Mouse (Mus musculus): ENCODE data around the gene Lrba. TPM values are rescaled to one million over a fixed set of nuclear protein-coding genes. Genes with fewer than 3 reads are reported as not detected.

Gene Lrba
- total RNA-seq, 4 experiments from 2014 or later = 41.7 to 59.7 (median 47.9) TPM

DNA sequence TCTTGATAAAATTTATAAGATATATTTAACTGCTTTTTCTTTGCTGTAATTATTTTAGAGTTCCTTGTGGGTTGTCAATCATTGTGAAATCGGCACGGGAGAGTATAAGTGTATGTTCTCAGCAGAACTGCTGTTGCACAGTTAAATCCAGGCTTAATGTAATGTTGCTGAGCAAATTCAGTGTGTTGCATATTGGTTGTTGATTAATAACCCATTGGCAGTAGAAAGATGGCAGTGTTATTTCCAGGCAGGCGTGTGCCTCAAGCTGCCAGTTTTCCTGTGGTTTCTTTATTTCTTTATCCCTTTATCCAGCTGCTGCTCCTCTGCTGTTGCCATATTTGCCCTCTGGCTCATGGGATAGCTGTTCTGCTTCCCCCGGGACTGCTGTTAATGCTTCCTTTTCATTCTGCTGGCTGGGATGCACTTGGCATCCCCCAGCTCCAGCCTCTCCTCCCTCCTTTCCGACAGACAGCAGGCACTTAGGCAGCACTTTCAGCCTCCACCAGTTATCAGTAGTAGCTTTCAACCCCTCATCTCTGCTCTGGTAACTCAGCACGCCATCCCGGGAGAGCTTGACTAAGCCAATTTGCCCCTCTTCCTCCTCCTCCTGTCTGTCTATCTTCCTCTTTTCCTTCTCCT, 463.2 kb downstream of the Lrba start:
- DNase-seq = no peak

DNA sequence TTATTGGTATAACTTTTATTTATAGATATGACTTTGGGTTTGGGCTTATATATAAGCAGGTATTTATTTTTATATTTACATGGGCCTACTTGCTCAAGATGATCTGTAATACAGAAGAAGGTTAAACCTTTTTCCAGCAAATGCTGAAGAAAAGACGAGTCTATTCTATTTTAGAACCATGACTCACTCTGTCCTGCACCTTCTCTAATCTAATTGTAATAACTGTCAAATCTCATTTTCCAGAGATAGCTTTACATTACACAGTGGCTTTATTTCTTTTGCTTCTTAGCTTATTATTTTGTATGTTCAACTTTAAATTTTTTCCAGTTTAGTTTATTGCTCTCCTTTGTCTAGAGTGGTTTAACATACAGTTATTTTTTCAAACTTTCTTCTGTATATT, 464.0 kb downstream of the Lrba start:
- DNase-seq = no peak

DNA sequence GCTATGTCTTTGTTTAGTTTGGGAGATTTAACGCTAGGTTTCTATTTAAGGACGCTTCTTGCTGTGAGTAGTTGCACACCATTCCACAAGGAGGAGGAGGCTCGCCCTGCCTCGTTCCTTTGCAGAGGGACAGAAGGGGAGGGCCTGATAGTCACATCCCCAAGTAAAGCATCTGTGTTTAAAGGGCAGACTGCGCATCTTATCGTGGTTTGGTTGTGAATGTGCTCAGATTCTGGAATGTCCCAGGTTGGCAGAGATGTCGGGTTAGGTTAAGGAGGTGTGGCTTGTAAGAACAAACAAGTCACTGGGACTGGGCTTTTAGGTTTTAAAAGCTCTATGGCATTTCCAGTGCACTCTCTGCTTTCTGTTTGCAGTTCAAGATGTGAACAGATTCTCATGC, 464.8 kb downstream of the Lrba start:
- no peak for DNase-seq

DNA sequence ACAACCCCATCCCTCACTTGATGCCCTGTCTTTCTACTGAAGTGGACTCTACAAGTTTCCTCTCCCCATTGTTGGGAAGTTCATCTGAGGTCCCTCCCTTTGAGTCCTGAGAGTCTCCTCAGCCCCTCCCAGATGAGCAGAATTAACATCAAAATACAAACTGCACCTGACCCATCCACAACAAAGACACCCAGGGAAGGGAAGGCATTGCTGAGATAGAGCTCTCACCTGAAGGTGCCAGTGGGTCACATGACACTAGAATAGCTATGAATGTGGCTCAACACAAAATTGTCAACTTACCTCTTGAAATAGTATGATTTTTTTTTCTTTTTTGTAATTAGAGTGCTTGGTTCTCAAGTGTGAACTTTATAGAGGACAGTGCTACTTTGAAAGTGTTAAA, 468.3 kb downstream of the Lrba start:
- DNase-seq = no peak

DNA sequence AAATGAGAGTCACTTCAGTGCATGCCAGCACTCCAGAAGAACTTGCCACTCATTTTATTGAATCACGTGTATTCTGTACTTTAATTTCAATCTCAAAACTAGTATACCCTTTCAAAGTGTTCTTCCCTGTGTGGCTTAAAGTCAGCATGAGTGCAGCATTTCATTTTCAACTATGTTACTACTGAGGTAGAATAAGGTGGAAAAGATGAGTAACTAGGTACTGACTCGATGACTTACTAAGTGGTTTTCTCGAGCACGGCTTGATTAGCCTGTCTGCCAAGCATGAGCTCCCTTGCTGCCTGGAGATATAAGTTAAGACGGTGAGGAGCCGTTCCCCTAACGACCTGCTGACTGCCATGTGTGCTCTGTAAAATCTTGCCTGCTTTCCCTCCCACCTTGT, 469.1 kb downstream of the Lrba start:
- no peak for DNase-seq

DNA sequence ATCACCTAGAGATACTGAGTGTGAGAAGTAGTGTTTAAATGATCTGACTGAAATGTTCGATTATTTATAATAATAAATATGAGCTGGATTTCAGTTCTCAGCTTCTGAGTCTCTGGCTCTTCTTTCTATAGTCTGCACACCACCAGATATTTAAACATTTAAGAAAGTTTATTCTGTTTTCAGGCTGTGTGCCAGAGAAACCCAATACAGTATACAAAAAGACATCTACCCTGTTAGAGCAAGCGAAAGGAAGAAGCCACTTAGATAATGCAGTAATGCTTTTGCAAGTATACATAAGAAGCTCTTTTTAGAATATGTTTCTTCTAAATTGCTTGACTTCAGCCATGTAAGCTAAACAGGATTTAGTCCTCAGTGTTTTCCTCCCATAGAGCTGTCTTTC, 474.5 kb downstream of the Lrba start:
- DNase-seq = no peak

DNA sequence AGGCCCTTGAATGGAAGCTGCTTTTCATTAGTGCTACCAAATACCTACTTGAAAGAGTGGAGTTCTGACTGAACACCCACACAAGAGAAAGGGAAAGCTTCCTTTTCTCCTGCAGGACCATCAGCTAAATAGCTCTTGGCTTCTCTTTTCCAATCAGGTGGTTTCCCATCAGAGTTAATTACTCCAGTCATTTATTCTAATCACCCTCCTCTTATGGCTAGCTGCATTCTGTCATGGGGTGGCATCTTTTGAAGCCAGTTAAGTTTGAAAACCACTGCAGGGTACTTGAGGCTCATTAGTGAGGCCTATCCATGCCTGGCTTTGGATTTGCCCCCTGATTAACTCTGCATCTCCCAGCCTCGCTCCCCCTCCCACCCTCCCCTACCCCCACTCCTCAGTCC, 476.7 kb downstream of the Lrba start:
- DNase-seq = no peak

DNA sequence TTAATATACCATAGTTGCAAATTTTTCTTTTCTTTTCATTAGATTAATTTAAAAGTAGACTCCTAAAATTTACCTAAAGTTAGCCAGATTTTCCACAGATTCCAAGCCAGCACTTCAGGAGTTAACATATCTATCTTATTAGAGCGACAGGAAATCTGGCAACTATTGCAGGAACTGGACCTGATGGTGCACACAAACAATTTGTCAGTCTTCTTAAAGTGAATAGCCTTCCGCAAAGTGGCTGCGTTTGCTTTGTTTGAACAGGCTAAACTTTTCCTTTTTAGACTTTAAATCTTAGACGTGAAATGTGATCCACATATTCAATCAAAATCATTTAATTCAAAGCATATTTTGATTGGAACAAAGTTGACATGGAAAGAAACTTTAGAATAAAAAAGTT, 485.0 kb downstream of the Lrba start:
- DNase-seq = no peak

DNA sequence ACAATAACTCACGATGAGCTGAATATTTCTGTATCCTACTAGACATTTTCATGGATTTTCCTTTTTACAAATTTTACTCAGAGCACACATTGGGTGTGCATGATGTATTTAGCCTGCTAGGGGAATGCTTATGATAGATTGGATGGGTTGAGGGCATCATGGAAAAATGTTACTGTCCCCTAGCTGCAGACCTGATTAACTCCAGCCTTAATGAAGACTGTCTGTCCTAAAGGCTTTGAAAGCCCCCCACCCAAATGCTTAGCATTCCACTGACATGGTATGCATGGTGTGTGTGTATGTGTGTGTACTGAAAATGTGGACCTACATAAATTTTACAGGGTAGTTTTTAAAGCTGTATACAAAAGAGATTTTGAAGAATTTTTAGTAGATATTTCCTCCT, 487.1 kb downstream of the Lrba start:
- no peak for DNase-seq

DNA sequence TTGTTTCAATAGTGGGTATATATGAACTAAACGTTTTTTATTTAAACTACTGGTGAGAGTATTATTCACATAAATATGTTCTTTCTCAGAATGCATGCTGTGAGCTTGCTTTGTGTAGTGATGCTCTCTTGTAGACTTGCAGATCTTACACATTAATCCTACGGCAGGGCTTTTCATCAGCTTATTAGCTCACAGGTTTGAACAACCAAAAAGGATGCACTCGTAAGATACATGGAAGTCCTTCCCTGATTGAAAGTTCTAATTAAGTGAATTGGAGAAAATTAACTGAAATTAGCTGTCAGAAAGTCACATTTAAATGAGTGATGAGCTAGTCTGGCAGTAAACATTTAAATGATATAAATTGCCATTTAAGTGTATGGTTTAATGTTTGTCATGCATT, 488.3 kb downstream of the Lrba start:
- no peak for DNase-seq

DNA sequence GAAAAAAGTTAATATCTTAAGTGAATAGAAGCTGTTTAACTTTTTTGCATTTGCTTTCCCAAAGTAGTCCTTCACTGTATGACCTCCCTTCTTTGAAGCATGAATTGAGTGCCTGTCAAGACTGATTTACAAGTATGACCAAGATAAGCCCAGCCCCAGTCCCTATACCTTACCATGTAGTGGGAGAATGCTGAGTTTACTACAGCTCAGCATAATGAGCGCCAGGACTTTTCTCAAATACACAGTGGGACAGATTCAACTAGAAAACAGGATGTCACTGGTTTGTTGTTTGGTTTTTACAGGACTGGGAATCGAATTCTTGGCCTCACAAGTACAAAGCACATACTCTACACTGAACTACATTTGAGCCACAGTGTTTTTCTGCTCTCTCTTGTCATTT, 490.0 kb downstream of the Lrba start:
- DNase-seq = no peak

DNA sequence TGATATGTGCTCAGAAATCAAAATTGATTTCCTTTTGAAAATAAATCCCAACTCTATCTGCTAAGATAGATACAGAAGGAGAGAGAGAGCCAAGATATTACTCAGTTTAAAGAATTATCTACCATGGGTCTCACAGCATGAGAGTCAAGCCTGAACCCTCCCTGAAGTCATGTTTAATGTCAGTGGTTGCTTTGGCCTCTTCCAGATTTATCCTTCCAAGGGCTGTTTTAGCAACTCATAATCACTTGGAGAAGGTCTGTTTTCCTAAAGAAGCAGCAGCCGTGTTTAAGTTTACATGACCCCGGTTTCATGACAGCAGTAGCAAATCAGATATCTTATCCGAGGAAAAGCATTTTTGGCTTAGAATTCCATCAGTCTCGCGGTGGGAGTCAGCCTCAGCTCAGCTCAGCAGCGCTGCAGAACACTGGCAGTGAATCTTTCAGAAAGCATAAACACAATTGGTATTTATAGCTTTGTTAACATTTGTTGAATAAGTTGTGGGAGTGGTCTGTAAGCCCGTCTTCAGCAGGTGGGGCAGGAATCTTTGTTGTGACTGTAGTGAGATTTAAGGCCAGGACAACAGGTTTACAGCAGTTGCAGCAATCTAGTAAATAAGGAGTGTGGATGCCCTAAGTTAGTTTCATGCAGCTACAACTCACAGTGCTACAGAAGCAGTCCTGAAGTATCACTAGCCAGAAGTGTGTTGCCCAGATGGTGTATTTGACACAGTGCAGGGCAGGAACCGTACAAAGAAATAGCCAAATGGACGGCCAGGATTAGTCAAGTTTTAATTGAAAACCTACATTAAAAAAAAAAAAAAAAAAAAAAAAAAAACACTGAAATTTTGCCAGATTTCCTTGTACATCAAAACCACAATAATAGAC, 499.2 kb downstream of the Lrba start:
- no peak for DNase-seq

DNA sequence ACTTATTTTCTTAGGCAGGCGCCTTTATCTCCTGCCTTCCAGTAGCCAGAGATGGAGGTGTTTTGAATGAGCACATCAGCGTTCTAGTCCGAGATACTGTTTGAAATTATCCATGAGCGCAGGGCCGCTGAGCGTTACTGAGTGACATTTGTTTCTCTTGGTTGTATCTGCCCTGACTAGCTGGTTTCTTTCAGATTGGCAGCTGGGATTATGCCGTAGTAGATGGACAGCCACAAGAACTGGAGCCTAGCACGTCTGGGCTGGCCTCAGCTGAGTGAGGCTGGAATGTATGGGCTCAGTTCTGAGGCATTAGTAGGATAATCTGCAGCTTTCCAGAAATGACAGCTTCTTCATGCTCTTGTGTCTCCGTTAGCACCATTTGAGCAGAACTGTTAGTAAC, 500.6 kb downstream of the Lrba start:
- no peak for DNase-seq

DNA sequence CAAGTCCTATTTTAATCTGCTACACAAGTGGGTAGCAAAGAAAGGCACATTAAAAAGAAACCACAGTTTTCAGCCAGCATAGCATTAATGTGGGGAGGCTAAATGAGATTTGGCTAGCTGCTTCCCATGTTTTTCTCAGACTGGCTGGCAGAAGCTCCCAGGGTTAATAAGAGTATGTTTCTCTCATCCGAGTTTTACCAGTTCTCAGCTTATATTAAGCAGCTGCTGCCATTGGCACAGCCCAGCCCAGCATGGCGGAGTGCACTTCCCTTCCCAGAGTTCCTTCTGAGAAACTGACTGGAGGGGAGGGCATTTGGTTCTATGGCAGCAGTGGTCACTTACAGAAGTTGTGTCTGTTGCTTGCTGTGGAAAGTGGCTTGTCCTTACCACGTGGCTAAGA, 514.4 kb downstream of the Lrba start:
- DNase-seq = no peak

DNA sequence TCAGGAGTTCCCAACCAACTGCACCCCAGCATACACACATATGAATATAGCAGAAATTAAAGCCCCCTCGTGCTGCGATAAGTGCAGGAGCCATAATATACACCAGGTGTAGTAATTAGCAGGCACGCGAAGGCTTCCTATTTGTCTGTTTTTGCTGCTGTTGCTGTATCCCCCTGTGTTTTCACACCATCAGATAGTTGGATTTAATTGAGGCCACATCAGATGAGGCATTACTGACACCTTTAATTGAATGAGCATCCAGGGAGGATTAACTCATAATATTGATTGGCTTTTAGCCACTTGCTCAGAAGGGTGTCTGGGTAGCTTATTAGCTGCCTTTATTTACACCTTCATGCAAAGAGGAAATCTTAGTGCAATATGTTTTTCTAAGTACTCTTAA, 515.3 kb downstream of the Lrba start:
- DNase-seq = no peak

DNA sequence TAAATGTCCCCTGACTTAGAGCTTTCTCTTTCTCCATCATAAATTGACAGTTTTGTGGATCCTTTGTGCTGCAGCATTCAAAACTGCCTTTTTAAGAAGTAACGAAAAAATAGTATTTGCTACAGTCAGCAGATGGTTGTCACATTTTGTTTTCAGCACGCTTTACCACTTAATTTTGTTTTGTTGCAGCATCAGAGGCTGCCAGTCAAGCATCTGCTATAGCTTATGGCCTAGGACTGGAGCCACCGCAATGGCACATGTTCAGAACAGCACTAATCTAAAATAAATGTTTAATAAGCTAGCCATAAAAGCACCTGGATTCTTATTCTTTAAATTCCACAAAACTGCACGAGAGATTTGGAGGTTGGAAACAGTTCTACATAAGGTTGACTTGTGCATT, 520.9 kb downstream of the Lrba start:
- DNase-seq = no peak

DNA sequence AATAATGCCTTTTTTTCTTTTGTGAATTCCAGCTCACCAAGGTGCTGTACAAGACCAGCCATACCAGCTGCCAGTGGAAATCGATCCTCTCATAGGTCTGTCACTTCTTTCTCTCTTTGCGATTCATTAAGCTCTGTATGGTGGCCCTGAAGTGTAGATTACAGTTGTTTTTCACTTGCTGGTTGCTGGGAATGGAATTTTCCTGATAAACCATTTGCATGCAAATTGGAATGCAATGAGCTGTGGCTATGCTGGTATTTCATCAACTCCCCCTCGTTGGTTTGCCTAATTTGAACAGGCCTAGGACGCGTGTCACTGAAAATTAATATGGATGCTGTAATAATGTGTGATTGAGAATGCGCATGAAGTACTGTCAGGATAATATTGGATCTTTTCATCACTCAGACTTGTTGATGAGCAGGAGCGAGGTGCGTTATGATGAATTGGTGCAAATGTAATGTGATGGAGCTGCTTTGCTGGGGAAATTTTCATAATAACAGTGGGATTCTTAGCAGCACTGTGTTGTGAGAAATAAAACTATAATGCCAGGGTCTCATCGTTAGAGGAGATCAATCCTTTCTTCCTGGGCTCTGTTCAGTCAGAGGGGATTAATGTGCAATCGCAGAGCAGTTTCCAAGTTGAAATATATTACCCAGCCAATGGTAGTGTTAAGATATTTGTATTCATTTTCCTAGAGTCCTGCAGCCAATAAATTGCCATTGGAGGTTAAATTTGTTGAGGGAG, 521.5 kb downstream of the Lrba start:
- no peak for DNase-seq

DNA sequence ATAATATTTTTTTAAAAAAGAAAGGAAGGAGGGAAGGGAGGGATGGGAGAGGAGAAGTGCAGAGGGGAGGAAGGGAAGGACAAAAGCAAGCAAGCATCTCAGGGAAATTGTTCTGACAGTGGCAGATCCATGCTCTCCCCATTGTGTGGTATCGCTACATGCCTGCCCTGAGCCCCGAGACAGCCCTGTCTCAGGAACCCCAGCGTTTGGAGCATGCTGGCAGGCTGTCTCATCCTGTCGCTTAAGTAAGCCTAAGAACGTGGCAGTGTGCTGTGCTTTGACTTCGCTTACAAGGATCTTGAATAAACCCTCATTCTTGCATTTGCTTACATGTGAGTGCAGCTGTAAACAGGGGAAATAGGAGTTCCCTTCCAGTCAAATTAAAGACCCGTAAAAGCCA, 526.2 kb downstream of the Lrba start:
- no peak for DNase-seq

DNA sequence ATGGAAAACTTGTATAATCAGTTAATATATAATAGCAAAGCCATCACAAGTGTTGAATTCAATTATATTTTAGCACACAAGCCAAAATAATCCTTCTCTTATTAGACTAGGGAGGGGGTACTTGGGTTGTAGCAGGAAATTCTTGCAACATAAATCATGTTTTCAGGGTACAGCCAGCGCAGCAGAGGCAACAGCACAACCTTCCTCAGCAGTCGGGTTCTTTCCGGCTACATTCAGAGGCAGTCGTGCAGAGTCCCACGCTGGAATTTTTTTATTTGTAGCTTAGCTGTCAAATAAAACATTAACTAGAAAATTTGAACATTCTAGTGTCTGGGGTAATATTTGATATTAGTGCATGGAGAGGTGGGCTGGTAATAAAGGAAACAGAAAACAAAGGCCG, 529.7 kb downstream of the Lrba start:
- no peak for DNase-seq

DNA sequence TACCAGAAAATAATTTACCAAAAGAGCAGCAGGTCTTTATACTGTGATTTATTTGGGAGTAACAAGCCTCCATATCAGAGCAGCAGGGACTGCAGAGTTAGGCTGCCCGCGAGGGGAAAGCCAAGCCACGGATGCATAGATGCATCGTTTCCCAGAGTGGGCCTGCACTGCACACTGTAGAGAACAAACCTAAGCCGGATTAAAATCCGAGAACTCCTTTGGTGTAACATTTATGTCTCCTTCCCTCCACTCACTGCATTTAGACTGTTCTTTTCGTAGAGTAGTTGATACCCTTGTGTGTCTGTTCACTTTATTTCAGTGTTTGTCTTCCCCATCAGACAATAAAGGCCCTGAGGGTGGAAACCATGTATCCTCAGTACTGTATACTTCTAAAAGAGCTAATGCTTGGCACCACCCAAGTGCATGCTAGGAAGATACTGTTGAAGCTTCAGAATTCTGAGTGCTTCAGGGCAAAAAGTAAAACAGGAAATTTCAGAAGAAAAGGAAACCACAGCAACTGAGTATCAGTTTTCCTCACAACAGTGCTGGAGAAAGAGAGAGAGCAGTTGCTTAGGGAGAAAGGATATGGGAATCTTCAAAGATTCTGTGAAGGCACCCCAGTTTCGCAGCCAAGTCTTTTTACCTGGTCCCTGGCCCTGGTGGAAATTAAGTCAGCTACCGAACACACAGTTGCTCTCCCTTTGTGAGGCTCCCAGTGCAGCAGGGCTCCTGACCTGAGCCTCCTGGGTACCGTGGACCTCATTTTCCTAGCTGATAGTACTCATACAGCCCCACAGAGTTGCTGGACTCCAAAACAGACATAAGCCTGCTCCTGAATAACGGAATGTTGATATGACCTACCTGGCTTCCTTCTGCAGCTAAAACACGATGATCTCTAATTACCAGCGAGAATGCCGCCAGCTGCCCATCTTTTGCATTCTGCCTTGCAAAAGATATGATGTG, 530.4 kb downstream of the Lrba start:
- DNase-seq = no peak

DNA sequence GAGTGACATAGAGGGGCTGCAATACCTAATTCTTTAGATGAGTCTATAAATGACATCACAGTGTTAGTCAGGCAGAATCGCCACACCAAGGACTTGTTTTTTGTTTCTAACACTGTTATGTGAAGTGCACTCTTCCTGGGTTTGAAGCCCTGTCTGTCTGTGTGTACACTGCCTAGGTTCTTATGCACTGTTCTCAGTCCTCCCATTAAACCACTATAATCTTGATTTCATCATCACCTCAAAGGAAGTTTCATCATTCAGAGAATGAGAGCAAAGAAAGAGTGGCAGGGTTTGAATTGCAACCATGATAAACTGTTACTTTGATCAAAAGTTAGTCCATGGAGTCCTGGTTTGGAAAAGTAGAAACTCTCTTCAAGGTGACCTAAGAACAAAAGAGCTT, 532.1 kb downstream of the Lrba start:
- DNase-seq = no peak

DNA sequence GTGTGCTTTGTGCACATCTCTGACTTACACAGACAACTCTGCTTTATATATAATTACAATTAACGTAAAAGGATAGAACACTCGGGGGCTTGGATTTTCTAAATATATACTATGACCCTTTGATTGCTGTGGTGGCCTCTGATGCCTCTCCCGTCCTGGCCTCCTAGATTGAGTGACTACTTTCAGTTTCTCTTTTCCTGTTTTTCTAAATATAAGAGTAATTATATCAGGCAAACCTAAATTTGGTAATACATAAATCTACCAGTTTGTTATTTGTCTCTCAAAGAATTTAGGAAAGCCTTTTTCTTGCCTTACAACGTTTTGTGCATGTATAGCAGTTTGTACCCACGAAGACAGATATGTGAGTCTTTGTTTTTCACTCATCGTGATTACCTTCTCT, 534.2 kb downstream of the Lrba start:
- DNase-seq = no peak
